Mouse (Mus musculus) heart, embryonic 16.5 days (tissue): ENCODE results near the gene Stat5b. TPM values are rescaled to one million over a fixed set of nuclear protein-coding genes. Genes with fewer than 3 reads are reported as not detected.
A peak's percentile ranks its signal among the peaks of the same experiment; 100 is the strongest.

ENCODE experiments used
- ATAC-seq: fragments of 200-750 bp; cut with Nextera tagmentation; replicated peaks from 2 replicates; pipeline ENCODE4 v1.8.0; 2017; ENCODE audit warnings: moderate number of reproducible peaks; ENCODE audit not compliant: insufficient read depth, low FRiP score; ENCODE audit errors: extremely low read depth
- H3K27ac ChIP-seq: fragments of 300-500 bp; sonication (generic); 2 replicates; pipeline ENCODE4 v1.5.1; 2014; ENCODE audit warnings: mild to moderate bottlenecking, low read length, control low read depth, moderate library complexity
- H3K27me3 ChIP-seq: fragments of 300-500 bp; sonication (generic); 2 replicates; pipeline ENCODE4 v1.6.1; 2014; ENCODE audit warnings: low read length, mixed read lengths; ENCODE audit not compliant: control insufficient read depth, insufficient read depth
- H3K36me3 ChIP-seq: fragments of 300-500 bp; sonication (generic); 2 replicates; pipeline ENCODE4 v1.6.1; 2014; ENCODE audit not compliant: control insufficient read depth, insufficient read depth
- H3K4me1 ChIP-seq: fragments of 300-500 bp; sonication (generic); 2 replicates; pipeline ENCODE4 v1.6.1; 2014; ENCODE audit warnings: low read length, mixed read lengths; ENCODE audit not compliant: control insufficient read depth, insufficient read depth
- H3K4me2 ChIP-seq: fragments of 300-500 bp; sonication (generic); 2 replicates; pipeline ENCODE4 v1.6.1; 2014; ENCODE audit warnings: low read depth, mild to moderate bottlenecking, control low read depth, low read length
- H3K4me3 ChIP-seq: fragments of 300-500 bp; sonication (generic); 2 replicates; pipeline ENCODE4 v1.5.1; 2014; ENCODE audit warnings: mild to moderate bottlenecking, control low read depth, low read length
- H3K9ac ChIP-seq: fragments of 300-500 bp; sonication (generic); 2 replicates; pipeline ENCODE4 v1.6.1; 2014; ENCODE audit warnings: low read length, control low read depth
- H3K9me3 ChIP-seq: fragments of 300-500 bp; sonication (generic); replicated peaks from 2 replicates; pipeline ENCODE4 v1.6.1; 2016; ENCODE audit warnings: low read length; ENCODE audit not compliant: control insufficient read depth
- WGBS: fragments of 180-500 bp; shearing (Covaris S2); extraction: QIAGEN DNeasy Blood & Tissue Kit; methylation state at CpG from one replicate; pipeline ENCODE4 v1.1.7; 2014; 5-methylcytosine and 5-hydroxymethylcytosine counted together
- polyA plus RNA-seq: library from polyadenylated mRNA; unstranded; fragments of >200 nt; fragmentation: Nextera tagmentation; extraction: Ambion mirVana; gene quantifications from 2 replicates; pipeline ENCODE4 v1.2.1, GENCODE M21; 2015

The Stat5b gene
- polyA plus RNA-seq, 1 experiment from 2014 or later: 36.5 TPM

- peaks cover 9% of the 10 kb centered on the region; the same call in 1 of the 2 replicates for H3K4me1 ChIP-seq
- ATAC-seq: no peak
- H3K9me3 ChIP-seq: no peaks in the 10 kb centered on the region
- H3K27ac ChIP-seq: no peak overlapping the region
- 47% methylated on average over 6 of the region's 6 CpGs for WGBS
- peak overlapping the region; percentile 83 for H3K9ac ChIP-seq
- peak overlapping the region; percentile 68 for H3K4me3 ChIP-seq
- H3K4me2 ChIP-seq: peak overlapping the region; percentile 75
- 0 out of 2 replicates have a peak, but pooled peaks cover 2% of the 10 kb centered on the region for H3K36me3 ChIP-seq
- no peaks in the 10 kb centered on the region for H3K27me3 ChIP-seq
Measured at GRCm38 (mm10) chr11:100769980-100770379, 80.5 kb downstream of the Stat5b start.

- Histone ChIP-seq H3K27me3 (peaks cover 2% of the 10 kb centered on the region), H3K4me3 (no peak overlapping the region), H3K9me3 (no peaks in the 10 kb centered on the region), H3K36me3 (0 out of 2 replicates have a peak, but pooled peaks cover 2% of the 10 kb centered on the region), H3K27ac (no peak overlapping the region), H3K4me1 (peaks cover 9% of the 10 kb centered on the region; the same call in 1 of the 2 replicates), H3K4me2 (no peak overlapping the region), H3K9ac (no peak overlapping the region)
- 79% methylated on average over 5 of the region's 5 CpGs for WGBS
- ATAC-seq: no peak
Measured at GRCm38 (mm10) chr11:100767871-100768270, 82.7 kb downstream of the Stat5b start.

- Histone ChIP-seq H3K36me3 (0 out of 2 replicates have a peak, but pooled peaks cover 2% of the 10 kb centered on the region), H3K27ac (no peak overlapping the region), H3K4me2 (no peak overlapping the region), H3K9me3 (no peaks in the 10 kb centered on the region), H3K4me3 (no peak overlapping the region), H3K4me1 (peaks cover 12% of the 10 kb centered on the region), H3K9ac (no peak overlapping the region), H3K27me3 (peaks cover 9% of the 10 kb centered on the region)
- no peak for ATAC-seq
- 82% methylated on average over 9 of the region's 9 CpGs for WGBS
Measured at GRCm38 (mm10) chr11:100766726-100767125, 83.8 kb downstream of the Stat5b start.

GRCm38 (mm10) chr11:100762831-100763230, 87.7 kb downstream of the Stat5b start, which contains the start of gene Hcrt:
Gene Hcrt (minus strand): TSS chr11:100762931.
- H3K9me3 ChIP-seq: no peaks in the 10 kb centered on the region
- H3K27me3 ChIP-seq: peaks cover 35% of the 10 kb centered on the region
- 0 out of 2 replicates have a peak, but pooled peaks cover 2% of the 10 kb centered on the region for H3K36me3 ChIP-seq
- H3K27ac ChIP-seq: no peak within 1 kb of the TSS
- H3K4me1 ChIP-seq: peaks cover 10% of the 10 kb centered on the region; the same call in 1 of the 2 replicates
- H3K4me2 ChIP-seq: peak within 1 kb of the TSS; percentile 89
- 80% methylated on average over 7 of the region's 7 CpGs for WGBS
- H3K9ac ChIP-seq: peak within 1 kb of the TSS; percentile 65
- ATAC-seq: no peak
- H3K4me3 ChIP-seq: peak within 1 kb of the TSS; percentile 62

GRCm38 (mm10) chr11:100761547-100762045, 88.9 kb downstream of the Stat5b start:
- peak; percentile 64 for ATAC-seq
- peak overlapping the region; percentile 62 for H3K4me3 ChIP-seq
- H3K9ac ChIP-seq: peak overlapping the region; percentile 65
- H3K27me3 ChIP-seq: peaks cover 40% of the 10 kb centered on the region
- peak overlapping the region; percentile 89 for H3K4me2 ChIP-seq
- 0 out of 2 replicates have a peak, but pooled peaks cover 2% of the 10 kb centered on the region for H3K36me3 ChIP-seq
- H3K9me3 ChIP-seq: no peaks in the 10 kb centered on the region
- H3K27ac ChIP-seq: no peak overlapping the region
- under 1% methylated on average over 27 of the region's 27 CpGs for WGBS
- peaks cover 10% of the 10 kb centered on the region; the same call in 1 of the 2 replicates for H3K4me1 ChIP-seq

GRCm38 (mm10) chr11:100759611-100760233, 90.8 kb downstream of the Stat5b start, which contains the start of gene Kcnh4:
Gene Kcnh4 (minus strand): TSS chr11:100759942.
- H3K4me2 ChIP-seq: peak within 1 kb of the TSS; percentile 59
- no peaks in the 10 kb centered on the region for H3K9me3 ChIP-seq
- no peak within 1 kb of the TSS for H3K27ac ChIP-seq
- H3K4me1 ChIP-seq: peaks cover 10% of the 10 kb centered on the region; the same call in 1 of the 2 replicates
- peak within 1 kb of the TSS; percentile 20 for H3K4me3 ChIP-seq
- H3K27me3 ChIP-seq: peaks cover 47% of the 10 kb centered on the region
- no peak within 1 kb of the TSS for H3K9ac ChIP-seq
- ATAC-seq: no peak
- H3K36me3 ChIP-seq: no peaks in the 10 kb centered on the region
- 2% methylated on average over 45 of the region's 51 CpGs for WGBS

GRCm38 (mm10) chr11:100758707-100759610, 91.6 kb downstream of the Stat5b start:
- Histone ChIP-seq H3K4me3 (peak overlapping the region; percentile 20), H3K4me1 (peaks cover 10% of the 10 kb centered on the region; the same call in 1 of the 2 replicates), H3K36me3 (no peaks in the 10 kb centered on the region), H3K27me3 (peaks cover 47% of the 10 kb centered on the region), H3K27ac (no peak overlapping the region), H3K9me3 (no peaks in the 10 kb centered on the region), H3K9ac (no peak overlapping the region), H3K4me2 (peak overlapping the region; percentile 59)
- 1% methylated on average over 35 of the region's 35 CpGs for WGBS
- no peak for ATAC-seq

- Histone ChIP-seq H3K4me3 (no peak overlapping the region), H3K27me3 (peaks cover 46% of the 10 kb centered on the region), H3K27ac (no peak overlapping the region), H3K36me3 (no peaks in the 10 kb centered on the region), H3K4me2 (no peak overlapping the region), H3K4me1 (peaks cover 10% of the 10 kb centered on the region; the same call in 1 of the 2 replicates), H3K9me3 (no peaks in the 10 kb centered on the region), H3K9ac (no peak overlapping the region)
- 81% methylated on average over 12 of the region's 12 CpGs for WGBS
- ATAC-seq: no peak
Measured at GRCm38 (mm10) chr11:100757566-100757965, 93.0 kb downstream of the Stat5b start.
